Mouse (Mus musculus) ES-E14 (cell line): ENCODE results near the gene Gm5168.
"Not testable (repeated sequence)": the region's sequence is repeated elsewhere in the genome, so short reads cannot be mapped to it uniquely, and the experiment has no call there.

Experiments used
- CHD2 ChIP-seq: IDR thresholded peaks from 2 replicates; pipeline ENCODE4 v1.6.1; 2014; ENCODE audit warnings: mild to moderate bottlenecking, low read depth, low read length, inconsistent platforms
- MAFK ChIP-seq: IDR thresholded peaks from 2 replicates; pipeline ENCODE4 v1.6.1; 2014; ENCODE audit warnings: mild to moderate bottlenecking, low read depth, low read length, inconsistent platforms; ENCODE audit not compliant: insufficient read depth
- ZC3H11A ChIP-seq: IDR thresholded peaks from 2 replicates; pipeline ENCODE4 v1.6.1; 2012; ENCODE audit warnings: low read depth, mild to moderate bottlenecking, inconsistent platforms, low read length, borderline replicate concordance
- ZNF384 ChIP-seq: IDR thresholded peaks from 2 replicates; pipeline ENCODE4 v1.6.1; 2012; ENCODE audit warnings: low read depth, low read length, inconsistent platforms

DNA sequence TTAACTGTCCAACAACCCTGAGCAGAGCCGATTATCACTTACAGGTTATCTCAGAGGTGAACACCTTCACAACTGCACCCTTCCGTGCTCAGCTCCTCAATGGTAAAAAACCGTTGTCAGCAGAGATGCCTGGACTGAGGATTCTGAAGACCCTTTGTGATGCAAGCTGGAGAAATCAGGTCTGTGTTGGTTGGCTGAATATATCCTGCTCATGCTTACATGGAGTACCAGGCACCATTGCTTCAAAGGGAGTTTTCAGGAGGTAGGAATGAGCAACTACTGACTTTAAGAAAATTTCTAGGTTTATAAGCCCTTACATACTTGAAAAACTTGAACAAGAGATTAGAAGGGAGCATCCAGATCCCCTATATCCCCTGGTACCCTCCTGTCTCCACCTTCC lies at the start of gene Gm5168:
- not testable (repeated sequence) for TF ChIP-seq CHD2, ZC3H11A, MAFK, ZNF384
